Mouse (Mus musculus) gastrocnemius, adult 18-20 months (tissue): Measurements from ENCODE around the gene Pik3r4. TPM values are rescaled to one million over a fixed set of nuclear protein-coding genes. Genes with fewer than 3 reads are reported as not detected.
"Not testable (repeated sequence)": the region's sequence is repeated elsewhere in the genome, so short reads cannot be mapped to it uniquely, and the experiment has no call there.

Experiments
- DNase-seq: peaks from one replicate; pipeline ENCODE4 v3.0.0; 2021; ENCODE audit warnings: low spot score
- long read RNA-seq, 2 experiments: library from polyadenylated mRNA; stranded (forward); transcript quantifications; one replicate each; pipeline ENCODE4 v2.0.0; 2021
- total RNA-seq, 2 experiments: library from RNA; stranded (reverse); gene quantifications; 2 replicates each; pipeline ENCODE4 v1.2.3; 2021

The Pik3r4 gene
- total RNA-seq, result 10 to 100 TPM; 10.3 to 12.8 TPM
- long read RNA-seq, experiment 1, full-length matches to known transcripts, result 3 of 4 reads
- long read RNA-seq, experiment 1, partial matches to known transcripts, result 0 of 4 reads
- long read RNA-seq, experiment 1, other reads (novel, unspliced or antisense), result 1 of 4 reads
- long read RNA-seq, experiment 2, full-length matches to known transcripts, result 6 of 7 reads
- long read RNA-seq, experiment 2, partial matches to known transcripts, result 0 of 7 reads
- long read RNA-seq, experiment 2, other reads (novel, unspliced or antisense), result 1 of 7 reads

DNA sequence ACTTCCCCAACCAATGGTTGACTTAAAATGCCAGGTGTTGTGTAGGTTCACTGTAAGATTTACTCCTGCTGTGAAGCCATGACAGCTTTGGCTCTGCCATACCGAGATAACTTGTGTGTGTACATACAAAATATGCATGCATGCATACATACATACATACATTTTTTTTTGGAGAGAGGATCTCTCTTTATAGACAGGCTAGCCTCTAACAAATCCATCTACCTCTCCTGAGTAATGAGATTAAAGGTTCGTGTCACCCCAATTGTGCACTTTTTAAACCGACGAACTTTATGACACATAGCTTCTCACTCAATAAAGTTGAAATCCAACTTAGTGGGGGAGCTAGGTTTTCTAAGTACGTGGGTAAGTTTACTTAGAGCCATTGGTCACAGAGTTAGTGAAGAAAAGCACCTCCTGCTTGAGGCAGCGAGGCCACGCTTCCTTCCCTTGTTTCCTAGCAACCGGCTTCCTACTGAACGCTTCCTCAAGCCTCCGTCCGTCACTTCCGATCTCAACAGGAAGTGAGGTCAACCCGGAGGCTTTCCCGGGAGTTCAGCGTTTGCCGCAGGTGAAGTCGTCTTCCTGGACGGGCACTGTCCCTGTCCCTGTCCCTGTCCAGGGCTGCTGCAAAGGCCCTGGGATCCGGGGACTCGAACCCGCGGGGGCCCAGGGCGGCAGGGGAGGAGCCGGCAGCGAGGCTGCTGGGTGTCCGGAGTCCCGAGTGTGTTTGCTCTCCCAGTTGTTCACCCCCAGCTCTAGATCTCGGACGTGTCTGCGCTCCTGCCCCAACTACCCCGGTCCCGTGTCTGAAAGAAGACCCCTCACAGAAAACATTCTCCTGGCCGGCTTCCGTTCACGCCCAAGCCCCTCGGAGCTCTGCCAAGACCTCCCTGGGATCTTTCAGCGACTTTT lies at the start of gene Pik3r4:
Pik3r4 (plus strand) TSS at position 519 of the 912 bp plus-strand sequence.
- peak; percentile 88 for DNase-seq

DNA sequence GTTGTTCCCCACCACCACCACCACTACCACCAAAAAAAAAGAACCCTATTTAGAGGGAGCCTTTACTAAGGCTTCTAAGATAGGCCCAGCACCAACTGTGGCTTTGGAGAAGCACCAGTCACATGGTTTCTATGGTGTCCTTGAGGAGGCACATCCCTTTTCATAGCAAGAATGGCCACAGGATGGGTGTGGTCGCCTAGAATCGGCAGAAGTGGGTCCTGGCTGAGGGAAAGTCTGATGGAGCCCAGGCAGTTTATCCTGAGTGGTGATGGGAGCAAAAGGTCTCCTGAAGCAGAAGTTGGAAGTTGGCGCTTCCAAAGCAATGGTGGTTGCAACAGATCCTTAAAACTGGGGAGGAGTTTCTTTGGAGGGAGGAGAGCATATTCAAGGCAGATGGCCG lies 43.9 kb upstream of the Pik3r4 start:
- DNase-seq, result no peak

DNA sequence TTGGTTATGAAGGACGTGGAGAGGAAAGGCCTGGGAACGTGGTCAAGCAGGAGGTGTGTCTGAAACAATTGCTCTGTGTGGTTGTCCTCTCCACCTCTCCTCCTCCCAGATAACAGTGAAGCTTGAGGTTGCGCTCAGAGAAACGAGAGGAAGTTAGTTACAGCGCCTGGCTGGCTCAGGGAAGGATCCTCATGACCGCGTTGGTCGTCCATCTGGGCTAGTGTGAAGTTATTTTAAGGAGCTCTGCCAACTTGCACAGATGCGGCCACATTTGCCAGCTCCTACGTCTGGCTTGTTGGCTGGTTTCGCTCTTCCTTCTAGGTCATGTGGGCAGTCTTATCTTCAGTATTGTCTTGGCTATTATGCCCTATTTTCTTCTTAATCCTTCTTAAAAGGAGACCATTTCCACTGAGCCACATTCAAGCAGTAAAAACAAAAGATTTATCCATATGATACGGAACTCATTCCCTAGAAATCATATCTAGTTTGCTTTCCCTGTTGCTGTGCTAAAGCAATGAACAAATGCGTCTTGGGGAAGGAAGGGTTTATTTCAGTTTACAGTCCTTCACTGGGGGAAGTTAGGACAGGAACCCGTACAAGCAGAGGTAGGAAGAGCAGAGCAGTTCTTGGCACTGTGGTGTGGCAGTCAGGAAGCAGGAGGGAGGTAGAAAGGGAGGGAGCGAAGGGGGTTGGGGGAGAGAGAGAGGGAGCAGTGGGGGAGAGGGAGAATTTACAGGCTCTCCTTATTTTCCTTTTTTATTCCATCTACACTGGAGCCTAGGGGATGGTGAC lies 30.6 kb upstream of the Pik3r4 start:
- DNase-seq, result peak; percentile 62

DNA sequence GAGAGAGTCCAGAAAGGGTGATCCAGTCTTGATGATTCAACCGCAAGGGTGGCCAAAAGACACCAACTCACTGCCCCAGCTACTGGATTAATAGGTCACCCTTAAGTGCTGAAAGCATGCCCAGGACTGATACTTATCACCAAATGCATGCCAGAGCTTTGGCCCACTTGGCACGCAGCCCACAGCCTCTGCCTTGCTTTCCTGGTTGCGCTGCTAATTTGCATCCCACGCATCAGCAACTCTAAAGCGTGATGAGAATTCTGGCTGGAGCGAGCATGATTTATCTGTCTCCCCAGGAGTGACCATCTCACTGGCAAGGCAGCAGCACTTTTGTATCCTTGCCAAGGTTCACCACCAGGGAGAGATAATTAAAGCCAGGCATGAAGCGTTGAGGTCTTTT lies 29.9 kb upstream of the Pik3r4 start:
- peak; percentile 20 for DNase-seq

DNA sequence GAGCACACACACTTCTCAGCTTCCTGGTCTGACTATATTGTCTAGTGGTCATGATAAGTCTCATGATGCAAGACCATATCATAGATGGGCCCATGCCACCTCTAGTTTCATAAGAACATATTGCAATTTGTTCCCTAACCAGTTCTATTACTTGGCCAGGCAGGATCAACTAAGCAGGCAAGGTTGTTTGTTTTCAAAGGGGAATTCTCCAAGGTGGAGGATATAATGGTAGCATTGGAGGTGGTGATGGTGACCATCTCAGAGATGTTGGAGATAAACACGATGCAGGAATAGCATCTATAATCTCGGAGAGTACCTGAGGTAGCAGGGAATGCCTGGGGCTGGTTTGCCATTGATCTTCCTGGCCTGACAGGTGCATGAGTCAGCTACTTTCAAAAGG lies 26.8 kb upstream of the Pik3r4 start:
- no peak for DNase-seq

DNA sequence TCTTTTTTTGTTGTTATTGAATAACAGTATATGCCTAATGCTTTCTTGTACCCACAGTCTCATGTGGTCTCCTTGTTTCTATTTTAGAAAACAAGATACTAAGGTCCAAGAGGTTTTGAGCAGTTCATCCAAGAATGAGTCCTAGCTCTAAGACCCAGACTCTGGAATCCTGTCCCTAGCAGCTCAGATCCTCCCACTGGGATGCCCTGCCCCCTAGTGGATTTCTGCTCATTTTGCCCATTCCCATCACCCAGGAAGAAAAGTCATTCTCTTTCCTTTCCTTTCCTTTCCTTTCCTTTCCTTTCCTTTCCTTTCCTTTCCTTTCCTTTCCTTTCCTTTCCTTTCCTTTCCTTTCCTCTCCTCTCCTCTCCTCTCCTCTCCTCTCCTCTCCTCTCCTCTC lies 25.5 kb upstream of the Pik3r4 start:
- peak; percentile 63 for DNase-seq

DNA sequence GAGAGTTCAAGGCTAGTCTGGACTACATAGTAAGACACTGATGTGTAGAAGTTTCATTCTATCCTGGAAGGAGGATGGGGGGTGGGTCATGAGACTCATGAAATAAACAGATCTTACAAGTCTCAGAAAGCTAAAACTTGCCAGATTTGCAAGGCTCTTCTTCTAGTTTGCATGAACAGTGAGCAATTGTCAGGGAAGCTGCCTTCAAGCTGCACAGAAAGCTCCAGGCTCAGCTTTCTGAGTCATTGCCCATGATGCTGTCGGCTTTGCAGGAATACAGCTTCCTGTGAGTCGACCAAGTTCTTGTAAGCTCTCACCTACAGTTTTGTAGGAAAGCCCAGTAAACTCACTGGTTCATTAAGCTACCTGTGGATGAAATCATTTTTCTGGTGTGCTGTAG lies 8.8 kb upstream of the Pik3r4 start:
- no peak for DNase-seq

DNA sequence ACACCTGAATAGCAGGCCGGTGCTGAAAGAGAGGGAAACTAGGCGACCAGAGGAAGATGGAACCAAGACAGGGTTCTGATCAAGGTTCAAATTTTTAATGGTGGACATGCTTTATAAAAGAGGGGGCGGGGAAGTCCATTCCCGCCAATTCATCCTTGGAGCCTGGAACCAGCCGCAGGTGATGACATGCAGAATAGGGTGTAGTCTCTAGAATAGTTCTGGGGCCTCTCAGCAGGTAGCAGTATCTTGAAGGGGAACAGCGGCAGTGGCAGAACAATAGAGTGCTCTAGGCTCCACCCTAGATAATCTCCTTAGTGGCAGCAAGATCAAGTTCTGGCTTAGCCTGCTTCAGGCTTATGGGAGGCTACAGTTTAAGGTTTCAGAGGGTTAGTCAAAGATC lies 1.4 kb upstream of the Pik3r4 start:
- DNase-seq, result not testable (repeated sequence)

DNA sequence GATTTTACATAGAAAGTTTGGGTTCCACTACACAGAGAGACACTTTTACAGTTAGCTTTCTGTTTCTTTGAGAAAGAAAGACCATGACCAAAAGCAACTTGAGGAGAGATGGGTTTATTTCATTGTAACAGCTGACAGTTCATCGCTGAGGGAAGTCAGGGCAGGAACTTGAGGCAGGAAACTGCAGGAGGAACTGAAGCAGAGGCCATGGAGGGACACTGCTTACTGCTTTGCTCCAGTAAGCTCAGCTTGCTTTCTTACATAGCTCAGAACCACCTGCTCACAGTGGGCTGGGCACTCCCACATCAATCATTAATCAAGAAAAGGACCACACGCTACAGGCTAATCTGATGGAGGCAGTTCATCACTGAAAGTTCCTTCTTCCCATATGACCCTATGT lies 13.4 kb downstream of the Pik3r4 start:
- no peak for DNase-seq

DNA sequence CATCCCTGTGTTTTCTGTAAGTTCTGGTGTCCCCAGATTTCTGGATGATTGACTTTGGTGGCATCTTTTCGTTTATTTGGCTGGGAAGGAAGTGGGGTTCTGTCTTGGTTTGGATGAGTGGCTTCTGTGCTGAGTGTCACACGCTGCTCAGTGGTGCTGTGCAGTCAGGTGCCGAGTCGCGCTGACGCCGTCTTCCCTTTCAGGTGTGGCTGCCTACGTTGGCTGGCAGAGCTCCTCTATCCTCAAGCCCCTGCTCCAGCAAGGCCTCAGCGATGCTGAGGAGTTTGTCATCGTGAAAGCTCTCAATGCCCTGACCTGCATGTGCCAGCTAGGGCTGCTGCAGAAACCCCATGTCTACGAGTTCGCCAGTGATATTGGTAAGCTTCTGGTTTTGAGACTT lies 15.4 kb downstream of the Pik3r4 start:
- DNase-seq, result no peak

DNA sequence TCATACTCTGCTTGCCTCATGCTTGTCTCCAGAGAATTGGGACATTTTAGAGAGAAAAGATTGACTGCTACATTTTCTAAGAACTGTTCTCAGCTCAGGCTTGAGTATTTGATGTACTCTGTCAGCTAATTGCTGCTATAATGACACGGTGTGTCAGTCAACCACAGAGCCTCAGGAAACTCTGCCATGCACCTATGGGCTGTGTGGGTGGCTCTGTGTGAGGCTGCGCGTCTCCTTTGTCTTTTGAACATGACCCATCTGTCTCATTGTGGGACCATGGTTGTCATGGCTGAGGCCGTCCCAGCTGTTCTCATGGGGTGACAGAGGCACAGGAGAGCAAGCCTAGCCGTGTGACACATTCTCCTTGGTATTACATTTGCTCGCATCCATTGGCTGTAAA lies 17.1 kb downstream of the Pik3r4 start:
- no peak for DNase-seq

DNA sequence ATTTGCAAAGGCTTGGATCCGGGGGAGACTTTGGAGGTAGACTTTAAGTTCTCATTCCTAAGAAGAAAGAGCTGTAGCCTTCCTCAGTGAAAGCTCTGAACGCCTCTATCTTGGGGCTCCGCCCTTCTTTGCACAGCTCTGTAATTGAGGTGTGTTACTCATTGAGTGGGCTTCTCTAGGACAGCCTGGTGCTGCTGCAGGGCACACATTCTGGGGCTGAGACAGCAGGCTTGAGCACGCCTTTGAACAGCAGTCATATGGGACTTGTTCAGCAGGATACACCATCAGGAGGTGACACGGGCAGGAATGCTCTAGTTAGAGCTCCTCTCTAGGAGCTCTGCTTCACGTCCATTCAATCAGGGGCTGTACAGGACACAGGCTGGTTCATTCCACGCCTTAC lies 22.5 kb downstream of the Pik3r4 start:
- no peak for DNase-seq

DNA sequence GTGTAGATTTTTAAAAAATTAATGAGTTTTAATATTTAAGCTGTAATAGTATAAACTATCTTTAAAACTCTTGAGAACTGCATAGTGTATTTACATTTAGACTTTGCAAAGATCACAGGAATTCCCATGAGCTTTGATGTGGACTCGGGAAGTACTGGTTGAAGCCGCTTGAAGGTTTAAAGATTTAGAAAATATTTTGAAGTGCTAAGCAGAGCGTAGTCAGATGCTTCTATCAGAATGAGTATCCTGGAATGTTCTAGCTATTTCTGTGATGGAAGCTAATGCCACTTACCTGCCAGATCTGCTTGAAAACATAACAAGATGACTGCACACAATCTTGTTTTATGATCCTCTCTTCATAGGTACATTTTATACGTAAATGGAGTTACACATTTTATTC lies 28.1 kb downstream of the Pik3r4 start:
- DNase-seq, result no peak

DNA sequence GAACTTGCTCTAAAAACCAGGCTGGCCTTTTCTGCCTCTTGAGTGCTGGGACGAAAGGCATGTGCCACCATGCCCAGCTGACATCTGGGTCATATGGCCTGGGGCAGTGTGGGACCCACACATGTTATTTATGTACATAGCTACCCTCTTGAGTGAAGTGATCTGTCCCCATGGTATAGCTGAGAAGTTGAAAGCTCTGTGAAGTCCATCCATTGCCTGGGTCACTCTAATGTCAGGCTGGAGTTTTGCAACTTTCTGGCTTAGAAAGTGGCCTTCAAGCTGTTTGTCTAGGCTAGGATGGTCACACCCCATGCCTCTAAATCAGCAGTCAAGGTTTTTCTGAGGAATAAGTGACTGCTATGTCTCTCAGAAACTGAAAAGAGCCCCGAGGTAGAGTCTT lies 29.3 kb downstream of the Pik3r4 start:
- no peak for DNase-seq

DNA sequence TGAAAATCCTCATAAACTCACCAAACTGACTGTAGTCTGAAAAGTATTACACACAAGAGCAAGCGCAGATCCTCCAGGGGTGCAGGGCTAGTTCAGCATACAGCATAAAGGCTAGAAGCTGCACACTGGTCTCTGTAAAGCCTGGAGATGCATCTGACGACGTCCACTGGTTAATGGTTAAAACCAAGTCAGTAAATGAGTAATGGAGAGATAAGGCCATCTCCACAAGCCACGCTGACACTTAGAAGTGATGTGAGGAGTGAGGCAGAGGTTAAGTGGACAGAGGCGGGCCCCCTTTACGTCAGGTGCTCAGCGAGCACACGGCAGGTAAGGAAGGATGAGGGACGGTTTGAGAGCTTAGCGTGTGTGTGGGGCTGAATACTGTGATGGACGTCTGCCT lies 33.2 kb downstream of the Pik3r4 start:
- DNase-seq, result no peak

DNA sequence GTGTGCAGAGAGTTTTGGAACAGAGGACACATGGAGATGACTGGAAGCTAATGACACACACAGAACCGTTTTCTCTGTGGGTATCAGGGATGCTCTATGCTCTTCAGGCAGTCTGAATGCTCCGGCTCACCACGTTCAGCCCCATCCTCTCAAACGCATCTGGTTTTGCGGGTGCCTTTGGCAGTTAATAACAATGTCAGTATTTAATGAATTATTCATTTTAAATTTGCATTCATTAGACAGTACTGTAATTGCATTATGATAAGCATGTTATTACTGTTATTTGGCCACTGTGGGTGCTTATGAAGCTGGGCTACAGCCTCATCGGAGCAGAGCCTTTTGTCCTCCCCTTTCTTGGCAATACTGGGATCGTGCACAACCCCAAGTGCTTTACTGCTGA lies 38.6 kb downstream of the Pik3r4 start:
- DNase-seq, result no peak

DNA sequence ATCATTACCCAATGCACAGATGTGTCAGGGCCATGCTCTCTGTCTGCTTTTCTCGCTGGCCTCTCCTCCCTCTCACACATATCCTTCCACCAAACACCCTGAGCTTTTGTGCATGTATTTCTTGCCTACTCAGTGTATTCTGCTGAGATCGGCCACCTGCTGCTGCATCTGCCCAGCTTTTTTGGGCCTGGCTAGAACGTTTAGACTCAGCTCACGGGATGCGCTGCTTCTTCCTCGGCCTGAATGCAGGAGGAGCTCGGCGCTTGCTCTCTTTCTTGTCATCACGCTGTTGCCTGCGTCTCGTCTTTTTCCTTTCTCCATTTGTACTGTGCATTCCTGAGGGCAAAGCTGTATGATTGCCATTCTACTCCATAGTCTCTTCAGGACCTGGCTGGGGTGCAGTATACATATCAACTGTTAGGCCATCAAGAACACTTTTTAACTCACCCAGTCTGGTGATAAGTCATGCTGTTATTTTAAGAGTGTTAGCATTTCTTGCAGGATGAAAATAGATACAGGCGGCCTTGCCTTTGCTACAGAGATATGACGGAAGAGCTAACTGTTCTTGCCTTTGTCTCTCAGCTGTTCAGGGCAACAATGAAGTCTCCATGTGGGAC lies 41.9 kb downstream of the Pik3r4 start:
- no peak for DNase-seq

DNA sequence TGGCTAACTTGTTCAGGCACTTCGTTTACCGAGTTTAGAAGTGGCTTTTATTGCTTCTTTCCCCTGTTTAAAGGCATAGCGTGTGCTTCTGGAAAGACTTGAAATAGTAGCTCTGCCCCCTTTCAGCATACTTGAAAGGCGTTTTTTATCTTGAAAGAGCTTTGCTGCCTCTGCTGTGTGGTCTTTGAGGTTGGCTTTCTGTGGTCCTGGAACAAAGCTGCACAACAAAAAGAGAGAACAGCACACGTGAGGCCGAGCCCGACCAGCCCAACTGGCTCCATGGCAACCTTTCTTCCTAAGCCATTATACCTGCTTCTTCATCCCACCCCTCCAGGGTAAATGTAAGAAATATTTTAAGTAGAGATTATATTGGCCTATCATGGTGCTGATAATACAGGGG lies 46.7 kb downstream of the Pik3r4 start:
- DNase-seq, result no peak

DNA sequence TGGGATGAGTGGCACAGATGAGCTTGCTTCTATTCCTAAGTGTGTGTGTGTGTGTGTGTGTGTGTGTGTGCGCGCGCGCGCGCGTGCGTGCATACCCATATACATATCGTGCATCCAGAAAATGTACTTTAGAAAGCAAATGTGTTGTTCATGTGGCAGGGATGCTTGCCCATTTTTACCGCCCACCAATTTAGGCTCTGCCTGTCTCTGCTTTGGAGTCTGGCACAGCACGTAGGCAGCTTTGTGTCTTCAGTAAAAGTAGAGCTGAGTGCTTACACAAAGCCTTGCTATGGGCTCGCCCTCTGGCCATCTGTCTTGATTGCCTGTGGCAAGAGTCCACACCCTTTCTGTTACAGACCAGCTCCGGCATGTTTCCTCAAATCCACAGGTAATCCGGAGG lies 49.7 kb downstream of the Pik3r4 start:
- DNase-seq, result no peak

DNA sequence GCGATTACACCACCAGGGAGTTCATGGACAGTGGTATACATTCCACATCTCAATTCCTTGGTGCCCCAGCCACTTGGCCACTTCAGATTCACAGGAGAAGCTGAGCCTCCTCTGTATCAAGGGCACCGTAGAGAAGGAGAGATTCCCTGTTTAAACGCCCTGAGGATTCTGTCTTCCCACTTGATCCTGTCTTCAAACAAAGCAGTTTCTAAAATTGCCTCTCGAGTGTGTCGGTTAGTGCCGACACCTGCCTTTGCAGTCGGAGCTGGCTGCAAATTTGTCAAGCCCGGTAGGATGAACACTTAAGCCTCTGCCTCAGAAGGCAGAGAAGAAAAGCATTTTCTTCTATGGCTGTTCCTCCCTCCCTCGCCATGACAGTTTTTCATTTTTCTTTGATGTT lies 50.3 kb downstream of the Pik3r4 start:
- DNase-seq, result no peak

DNA sequence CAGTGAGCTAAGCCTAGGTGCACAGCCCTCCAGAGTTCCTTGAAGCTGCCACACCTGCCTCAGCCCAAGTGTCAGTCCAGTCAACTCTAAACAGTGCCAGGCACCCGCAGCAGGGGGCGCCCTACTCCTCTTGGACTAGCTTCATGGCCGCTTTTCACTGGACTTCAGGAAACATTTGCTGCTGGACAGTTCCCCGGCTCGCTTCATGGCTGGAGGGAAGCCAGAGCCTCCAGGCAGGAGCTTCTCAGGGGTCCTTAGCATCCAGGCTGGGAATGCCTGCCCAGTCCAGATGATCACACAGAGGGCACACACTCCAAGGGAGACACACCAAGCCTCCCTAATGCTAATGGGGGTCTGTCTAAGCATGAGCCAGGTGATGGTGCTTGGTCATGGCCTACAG lies 51.1 kb downstream of the Pik3r4 start:
- peak; percentile 70 for DNase-seq
